Mouse (Mus musculus) stomach, postnatal 0 days (tissue): ENCODE results near the gene Cks1b. TPM values are rescaled to one million over a fixed set of nuclear protein-coding genes. Genes with fewer than 3 reads are reported as not detected.

Experiments
- ATAC-seq: fragments of 200-750 bp; cut with Nextera tagmentation; 2 replicates; pipeline ENCODE4 v1.8.0; 2017; ENCODE audit not compliant: low FRiP score, low TSS enrichment
- DNase-seq: peaks from one replicate; pipeline ENCODE4 v3.0.0-alpha.2; 2016; ENCODE audit warnings: low spot score
- H3K27ac ChIP-seq: fragments of 300-500 bp; sonication (generic); replicated peaks from 2 replicates; pipeline ENCODE4 v1.5.1; 2014; ENCODE audit warnings: mild to moderate bottlenecking, control low read depth
- H3K27me3 ChIP-seq: fragments of 300-500 bp; sonication (generic); 2 replicates; pipeline ENCODE4 v1.6.1; 2014; ENCODE audit warnings: low read length; ENCODE audit not compliant: control insufficient read depth, insufficient read depth
- H3K36me3 ChIP-seq: fragments of 300-500 bp; sonication (generic); 2 replicates; pipeline ENCODE4 v1.6.1; 2014; ENCODE audit warnings: low read length, mixed read lengths; ENCODE audit not compliant: control insufficient read depth, insufficient read depth
- H3K4me1 ChIP-seq: fragments of 300-500 bp; sonication (generic); replicated peaks from 2 replicates; pipeline ENCODE4 v1.6.1; 2014; ENCODE audit warnings: antibody characterized with exemption; ENCODE audit not compliant: control insufficient read depth, insufficient read depth
- H3K4me2 ChIP-seq: fragments of 300-500 bp; sonication (generic); replicated peaks from 2 replicates; pipeline ENCODE4 v1.6.1; 2014; ENCODE audit warnings: low read depth, mild to moderate bottlenecking, control low read depth, moderate library complexity
- H3K4me3 ChIP-seq: fragments of 300-500 bp; sonication (generic); 2 replicates; pipeline ENCODE4 v1.5.1; 2014; ENCODE audit warnings: low read depth, low read length, control low read depth
- H3K9ac ChIP-seq: fragments of 300-500 bp; sonication (generic); 2 replicates; pipeline ENCODE4 v1.6.1; 2014; ENCODE audit warnings: mild to moderate bottlenecking, low read length, control low read depth, mixed read lengths
- H3K9me3 ChIP-seq: fragments of 300-500 bp; sonication (generic); 2 replicates; pipeline ENCODE4 v1.6.1; 2016; ENCODE audit warnings: low read length; ENCODE audit not compliant: control insufficient read depth
- CTCF ChIP-seq: IDR thresholded peaks from 2 replicates; pipeline ENCODE4 v1.5.1; 2016; ENCODE audit warnings: antibody characterized with exemption, low read depth, mild to moderate bottlenecking, moderate library complexity
- EP300 ChIP-seq: optimal IDR thresholded peaks from 2 replicates; pipeline ENCODE3; 2016; ENCODE audit warnings: antibody characterized with exemption
- WGBS: fragments of 180-500 bp; shearing (Covaris S2); extraction: QIAGEN DNeasy Blood & Tissue Kit; methylation state at CpG from one replicate; pipeline ENCODE4 v1.1.7; 2014; 5-methylcytosine and 5-hydroxymethylcytosine counted together
- polyA plus RNA-seq: library from polyadenylated mRNA; unstranded; fragments of >200 nt; fragmentation: Nextera tagmentation; extraction: Ambion mirVana; gene quantifications from 2 replicates; pipeline ENCODE4 v1.2.1, GENCODE M21; 2015

The Cks1b gene
- polyA plus RNA-seq, 1 experiment from 2014 or later = 179 TPM

DNA sequence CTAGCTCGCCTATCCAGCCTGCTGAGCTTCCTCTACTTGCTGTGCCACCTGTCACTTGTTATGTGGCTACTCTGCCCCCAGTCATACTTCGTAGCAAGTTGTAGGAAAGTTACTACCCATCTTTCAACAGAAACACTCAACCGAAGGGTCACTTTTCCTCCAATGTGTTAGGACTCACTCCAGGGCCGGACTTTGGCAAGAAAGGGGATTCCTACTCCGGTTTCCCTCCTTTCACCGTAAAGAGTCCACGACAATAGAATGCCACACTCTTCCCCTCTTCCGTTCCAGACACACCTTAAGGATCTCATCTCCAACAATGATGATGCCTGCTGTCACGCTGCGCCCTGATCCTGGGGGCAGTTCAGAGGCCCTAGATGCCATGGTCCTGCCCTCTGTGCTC is 7.3 kb downstream of the Cks1b start:
- ATAC-seq = no peak
- H3K27ac ChIP-seq = no peak overlapping the region
- WGBS = 79% methylated on average over 10 of the region's 10 CpGs

DNA sequence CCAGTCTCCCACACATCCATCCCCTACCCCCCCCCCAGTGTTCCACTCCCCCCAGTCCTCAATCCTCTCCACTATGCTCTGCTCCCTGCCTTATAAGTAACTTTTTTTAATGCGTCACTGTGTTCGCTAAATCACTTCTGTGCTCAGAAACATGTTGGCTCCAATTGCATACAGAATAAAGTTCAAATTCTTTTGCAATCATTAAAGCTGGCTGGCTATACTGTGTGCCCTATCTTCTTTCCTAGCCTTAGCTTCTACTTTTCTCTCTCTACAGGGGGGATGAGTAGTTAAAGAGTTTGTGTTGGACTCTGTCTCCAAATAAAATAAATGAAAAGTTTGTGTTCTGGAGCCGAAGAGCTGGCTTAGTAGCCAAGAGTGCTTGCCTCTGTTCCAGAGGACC is 8.5 kb downstream of the Cks1b start:
- Histone ChIP-seq H3K4me3 (no peak overlapping the region), H3K9me3 (no peaks in the 10 kb centered on the region), H3K4me2 (no peak overlapping the region), H3K36me3 (peaks cover 5% of the 10 kb centered on the region), H3K27me3 (no peaks in the 10 kb centered on the region), H3K27ac (no peak overlapping the region), H3K9ac (no peak overlapping the region), H3K4me1 (peaks cover 3% of the 10 kb centered on the region)
- no peak for DNase-seq
- WGBS = 87% methylated on average over 3 of the region's 3 CpGs
- ATAC-seq = no peak
- TF ChIP-seq EP300 = no peak
- no peak for TF ChIP-seq CTCF

More for the DNA sequence above, 7.3 kb downstream of the Cks1b start:
- H3K27me3 ChIP-seq = no peaks in the 10 kb centered on the region
- H3K36me3 ChIP-seq = peaks cover 7% of the 10 kb centered on the region
- H3K4me3 ChIP-seq = peak overlapping the region; percentile 58
- DNase-seq = no peak
- peak overlapping the region; percentile 64 for H3K9ac ChIP-seq
- H3K4me1 ChIP-seq = peaks cover 3% of the 10 kb centered on the region
- TF ChIP-seq EP300 (no peak), CTCF (no peak)
- H3K9me3 ChIP-seq = no peaks in the 10 kb centered on the region
- peak overlapping the region; percentile 66 for H3K4me2 ChIP-seq

DNA sequence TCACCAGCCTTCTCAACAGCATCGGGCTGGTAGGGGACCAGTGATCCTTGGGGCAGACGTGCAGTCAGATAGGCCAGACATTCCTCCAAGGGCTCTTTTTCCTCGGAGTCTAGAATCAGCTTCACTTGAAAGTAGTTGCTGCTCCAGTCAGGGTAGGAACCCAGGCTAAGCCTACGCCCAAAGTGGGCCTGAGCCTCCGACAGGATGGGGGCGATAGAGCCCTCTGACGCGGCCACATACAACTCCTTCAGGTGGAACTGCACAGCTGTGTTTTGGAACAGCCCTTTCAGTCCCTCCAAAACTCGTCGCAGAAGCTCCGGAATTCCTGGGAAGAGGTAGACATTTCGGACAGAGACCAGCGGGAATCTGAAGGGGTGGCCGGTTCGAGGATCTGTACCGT is 9.7 kb downstream of the Cks1b start:
- Histone ChIP-seq H3K4me3 (no peak overlapping the region), H3K27me3 (no peaks in the 10 kb centered on the region), H3K4me2 (no peak overlapping the region), H3K4me1 (peaks cover 3% of the 10 kb centered on the region), H3K9me3 (no peaks in the 10 kb centered on the region), H3K9ac (no peak overlapping the region), H3K36me3 (peaks cover 5% of the 10 kb centered on the region), H3K27ac (no peak overlapping the region)
- DNase-seq (no peak), ATAC-seq (no peak)
- TF ChIP-seq EP300 (no peak), CTCF (no peak)
- 66% methylated on average over 16 of the region's 16 CpGs for WGBS

DNA sequence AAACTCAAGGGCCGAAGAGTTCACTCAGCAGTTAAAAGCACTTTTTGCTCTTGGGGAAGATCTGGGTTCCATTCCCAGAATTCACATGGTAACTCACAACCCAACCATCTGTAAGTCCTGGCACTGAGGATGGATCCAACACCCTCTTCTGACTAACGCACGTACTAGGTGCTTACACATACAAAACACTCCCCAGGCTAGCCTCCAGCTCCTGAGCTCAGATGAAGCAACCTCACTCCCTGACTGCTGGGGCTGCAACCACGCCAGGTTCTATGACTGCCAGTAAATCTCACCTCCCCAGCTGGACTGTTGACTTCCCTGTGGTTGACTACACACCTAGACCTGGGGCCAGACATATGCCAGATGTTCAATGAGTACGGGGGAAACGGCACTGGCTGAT is 11.3 kb downstream of the Cks1b start:
- Histone ChIP-seq H3K27ac (no peak overlapping the region), H3K36me3 (peaks cover 5% of the 10 kb centered on the region), H3K9me3 (no peaks in the 10 kb centered on the region), H3K27me3 (no peaks in the 10 kb centered on the region), H3K4me2 (no peak overlapping the region), H3K9ac (no peak overlapping the region), H3K4me1 (peaks cover 3% of the 10 kb centered on the region), H3K4me3 (no peak overlapping the region)
- DNase-seq (no peak), ATAC-seq (no peak)
- 84% methylated on average over 6 of the region's 6 CpGs for WGBS
- TF ChIP-seq CTCF (no peak), EP300 (no peak)

DNA sequence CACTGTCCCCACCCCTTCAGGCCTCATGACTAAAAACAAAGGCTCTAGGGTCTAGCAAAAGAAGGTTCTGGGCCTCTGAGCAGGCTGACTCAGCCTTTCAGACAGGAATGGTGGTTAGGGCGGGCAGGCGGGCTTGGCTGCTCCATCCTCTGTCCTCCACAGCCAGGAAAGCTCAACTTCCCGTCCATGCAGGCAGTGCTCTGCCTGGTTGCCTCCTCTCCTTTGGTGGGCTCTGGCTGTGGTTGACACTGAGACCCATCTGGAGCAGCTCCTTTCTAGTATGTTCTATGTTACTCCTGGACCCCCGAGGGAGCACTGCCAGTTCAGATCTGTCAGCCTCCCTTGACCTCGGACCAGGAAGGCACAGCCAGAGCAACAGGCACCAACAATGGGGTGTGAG is 15.5 kb downstream of the Cks1b start, which contains the start of gene Lenep:
Gene Lenep (minus strand): TSS at position 101 of the 400 bp plus-strand sequence.
- TF ChIP-seq CTCF = no peak
- no peak for TF ChIP-seq EP300
- H3K9me3 ChIP-seq = no peaks in the 10 kb centered on the region
- H3K36me3 ChIP-seq = peaks cover under 1% of the 10 kb centered on the region
- no peak for ATAC-seq
- H3K4me2 ChIP-seq = no peak within 1 kb of the TSS
- no peak within 1 kb of the TSS for H3K9ac ChIP-seq
- no peak for DNase-seq
- no peaks in the 10 kb centered on the region for H3K4me1 ChIP-seq
- H3K27me3 ChIP-seq = no peaks in the 10 kb centered on the region
- H3K4me3 ChIP-seq = no peak within 1 kb of the TSS
- no peak within 1 kb of the TSS for H3K27ac ChIP-seq
- WGBS = 78% methylated on average over 5 of the region's 5 CpGs

DNA sequence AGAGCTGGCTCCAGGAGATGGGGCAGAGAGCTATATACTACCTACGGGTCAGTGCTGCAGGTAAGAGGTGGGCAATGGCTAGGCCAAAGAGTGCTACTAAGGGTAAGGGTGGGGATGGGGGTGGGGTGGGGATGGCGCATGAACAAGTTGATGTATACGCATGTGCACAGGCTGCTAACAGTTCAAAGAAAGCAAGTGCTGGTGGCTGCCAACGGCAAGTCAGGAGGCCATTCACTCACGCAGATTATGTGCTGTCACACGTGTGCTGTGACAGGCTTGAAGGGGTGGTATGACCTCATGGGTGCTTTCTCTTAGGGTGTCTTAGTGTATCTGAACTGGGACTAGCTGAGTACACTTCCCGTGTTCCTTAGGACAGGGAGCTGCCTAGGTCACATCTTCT is 16.9 kb downstream of the Cks1b start:
- no peaks in the 10 kb centered on the region for H3K9me3 ChIP-seq
- DNase-seq = no peak
- ATAC-seq = no peak
- no peak overlapping the region for H3K4me2 ChIP-seq
- 81% methylated on average over 7 of the region's 7 CpGs for WGBS
- no peak for TF ChIP-seq CTCF
- TF ChIP-seq EP300 = no peak
- peaks cover 3% of the 10 kb centered on the region; the same call in 1 of the 2 replicates for H3K4me1 ChIP-seq
- H3K36me3 ChIP-seq = no peaks in the 10 kb centered on the region; the same call in 1 of the 2 replicates
- no peak overlapping the region for H3K9ac ChIP-seq
- no peak overlapping the region for H3K27ac ChIP-seq
- no peak overlapping the region for H3K4me3 ChIP-seq
- no peaks in the 10 kb centered on the region for H3K27me3 ChIP-seq
